Mouse (Mus musculus): Measurements from ENCODE around the gene Fmo1.

DNA sequence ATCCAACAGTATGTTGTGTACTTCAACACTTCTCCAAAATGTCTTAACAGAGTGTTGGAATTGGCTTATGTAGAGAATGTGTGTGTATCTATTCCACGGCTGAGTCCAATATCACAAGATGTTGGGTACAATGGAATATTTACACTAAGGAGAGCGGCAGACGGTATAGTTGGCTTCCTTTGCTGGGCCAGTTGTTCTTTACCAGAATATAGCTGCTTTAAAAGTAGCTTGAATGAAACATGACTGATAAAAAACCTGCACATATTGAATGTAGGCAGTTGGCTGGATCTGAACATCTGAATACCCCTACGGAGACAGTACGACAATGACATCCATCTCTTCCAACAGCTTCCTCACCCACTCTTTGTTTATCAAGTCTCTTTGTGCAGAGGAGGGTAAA, 47.1 kb downstream of the Fmo1 start:
- TF ChIP-seq FLI1 (IDR thresholded peaks at IDR 0.05; ENCODE audit: low read length) (no peak), GATA1 (IDR thresholded peaks at IDR 0.05; ENCODE audit: borderline replicate concordance, low read length) (no peak)
